Mouse (Mus musculus) embryonic fibroblast, embryonic 13.5 days (primary cell): ENCODE measurements around the gene Hbb-bt. TPM values are rescaled to one million over a fixed set of nuclear protein-coding genes. Genes with fewer than 3 reads are reported as not detected.
"Not testable (repeated sequence)": the region's sequence is repeated elsewhere in the genome, so short reads cannot be mapped to it uniquely, and the experiment has no call there.

Experiments
- H3K27ac ChIP-seq: 2 replicates; pipeline ENCODE4 v1.5.1; 2012; ENCODE audit warnings: low read length, control low read depth, inconsistent platforms; ENCODE audit not compliant: insufficient read depth
- H3K4me1 ChIP-seq: 2 replicates; pipeline ENCODE4 v1.6.1; 2011; ENCODE audit warnings: low read length; ENCODE audit not compliant: control insufficient read depth, insufficient read depth
- H3K4me3 ChIP-seq: 2 replicates; pipeline ENCODE4 v1.5.1; 2011; ENCODE audit warnings: mild to moderate bottlenecking, control low read depth, low read length; ENCODE audit not compliant: insufficient read depth
- CTCF ChIP-seq: IDR thresholded peaks from 2 replicates; pipeline ENCODE4 v1.5.1; 2011; ENCODE audit warnings: mild to moderate bottlenecking, control low read depth, low read length, moderate library complexity, borderline replicate concordance; ENCODE audit not compliant: insufficient read depth
- POLR2A ChIP-seq: IDR thresholded peaks from 2 replicates; pipeline ENCODE4 v1.6.1; 2011; ENCODE audit warnings: low read depth, mild to moderate bottlenecking, control low read depth, low read length, moderate library complexity
- polyA plus RNA-seq: library from polyadenylated mRNA; stranded (reverse); fragments of >200 nt; gene quantifications from 2 replicates; pipeline ENCODE4 v1.2.4, GENCODE M21; 2011; ENCODE audit warnings: low read depth; ENCODE audit not compliant: missing spikeins, insufficient read length

Hbb-bt gene
- polyA plus RNA-seq, 1 experiment, result not detected

- Histone ChIP-seq H3K27ac (no peak overlapping the region), H3K4me3 (no peak overlapping the region), H3K4me1 (no peaks in the 10 kb centered on the region)
- TF ChIP-seq CTCF (no peak), POLR2A (no peak)
Observed at GRCm38 (mm10) chr7:103826255-103826887, 12.6 kb upstream of the Hbb-bt start.

DNA sequence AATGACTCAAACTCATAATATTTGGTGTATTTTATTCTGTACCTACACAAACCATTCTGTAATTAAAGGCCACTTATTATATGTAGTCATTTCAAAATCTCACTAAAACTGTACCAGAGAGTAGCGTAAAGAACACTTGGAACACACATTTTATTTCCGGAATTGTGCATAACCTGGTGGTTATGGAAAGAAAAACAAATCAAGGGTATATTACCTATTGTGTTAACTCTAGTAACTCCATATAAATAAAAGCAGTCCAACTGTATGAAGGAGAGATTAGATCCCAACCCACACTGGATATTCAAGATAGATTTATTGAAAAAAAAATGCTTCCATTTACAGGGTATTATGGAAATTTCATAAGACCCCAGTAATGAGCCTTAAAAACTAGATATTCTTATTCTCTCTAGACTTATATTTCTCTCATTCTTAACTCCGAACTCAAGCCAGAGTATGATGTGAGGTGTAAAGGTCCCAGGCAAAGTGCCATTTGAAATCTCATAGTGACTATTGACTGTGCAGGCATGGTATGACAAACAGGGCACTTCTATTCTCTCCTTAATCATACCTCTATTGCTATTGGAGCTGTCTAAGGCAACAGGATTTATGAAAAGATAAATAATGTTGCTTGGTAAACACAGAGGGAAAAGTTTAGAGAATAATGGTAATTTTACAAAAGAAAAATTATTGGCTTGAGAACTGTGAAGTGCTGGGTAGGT lies 11.9 kb upstream of the Hbb-bt start:
- Histone ChIP-seq H3K4me1 (no peaks in the 10 kb centered on the region), H3K27ac (no peak overlapping the region), H3K4me3 (no peak overlapping the region)
- TF ChIP-seq CTCF, result no peak
- TF ChIP-seq POLR2A, result no peak

- Histone ChIP-seq H3K4me3 (no peak overlapping the region), H3K4me1 (no peaks in the 10 kb centered on the region), H3K27ac (no peak overlapping the region)
- no peak for TF ChIP-seq CTCF
- TF ChIP-seq POLR2A, result no peak
Observed at GRCm38 (mm10) chr7:103824597-103824996, 10.8 kb upstream of the Hbb-bt start.

DNA sequence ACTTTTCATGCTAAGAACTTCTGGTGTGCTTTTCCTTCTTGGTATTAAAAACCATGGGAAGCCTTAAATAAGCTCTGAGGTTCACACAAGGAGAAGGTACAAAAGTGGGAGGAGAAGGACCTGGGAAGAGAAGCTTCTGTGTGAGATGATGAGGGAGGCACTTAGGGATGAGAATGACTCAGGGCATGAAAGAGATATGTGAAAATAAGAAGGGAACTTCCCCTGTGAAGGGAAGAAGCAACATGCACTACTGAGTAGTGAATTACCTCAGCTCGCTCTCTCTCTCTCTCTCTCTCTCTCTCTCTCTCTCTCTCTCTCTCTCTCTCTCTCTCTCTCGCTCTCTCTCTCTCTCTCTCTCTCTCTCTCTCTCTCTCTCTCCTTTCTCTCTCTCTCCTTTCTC lies 1.3 kb upstream of the Hbb-bt start:
- H3K4me3 ChIP-seq, H3K4me1 ChIP-seq, H3K27ac ChIP-seq: not testable (repeated sequence)

GRCm38 (mm10) chr7:103813152-103813551 lies 644 bp downstream of the Hbb-bt start:
- H3K4me1 ChIP-seq, H3K27ac ChIP-seq, H3K4me3 ChIP-seq: not testable (repeated sequence)

DNA sequence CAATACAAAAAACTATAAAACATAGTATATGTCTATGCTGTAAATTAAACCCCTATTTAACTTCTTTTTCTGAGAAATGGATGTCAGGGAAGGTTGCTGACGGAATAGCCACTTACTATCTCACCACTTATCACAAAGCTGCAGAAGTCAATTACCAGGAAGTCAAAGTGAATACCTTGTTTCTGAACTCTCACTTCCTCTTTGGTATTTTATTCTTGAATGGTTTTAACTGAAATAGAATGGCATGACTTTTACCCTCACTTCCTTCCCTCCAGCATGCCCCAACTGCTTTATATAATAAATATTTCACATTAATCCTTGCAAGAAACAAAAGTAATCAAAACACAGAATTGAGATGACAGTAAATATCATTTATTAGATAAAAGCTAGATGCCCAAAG lies 1.6 kb downstream of the Hbb-bt start:
- Histone ChIP-seq H3K4me1 (no peaks in the 10 kb centered on the region), H3K4me3 (no peak overlapping the region), H3K27ac (no peak overlapping the region)
- TF ChIP-seq CTCF (no peak), POLR2A (no peak)

DNA sequence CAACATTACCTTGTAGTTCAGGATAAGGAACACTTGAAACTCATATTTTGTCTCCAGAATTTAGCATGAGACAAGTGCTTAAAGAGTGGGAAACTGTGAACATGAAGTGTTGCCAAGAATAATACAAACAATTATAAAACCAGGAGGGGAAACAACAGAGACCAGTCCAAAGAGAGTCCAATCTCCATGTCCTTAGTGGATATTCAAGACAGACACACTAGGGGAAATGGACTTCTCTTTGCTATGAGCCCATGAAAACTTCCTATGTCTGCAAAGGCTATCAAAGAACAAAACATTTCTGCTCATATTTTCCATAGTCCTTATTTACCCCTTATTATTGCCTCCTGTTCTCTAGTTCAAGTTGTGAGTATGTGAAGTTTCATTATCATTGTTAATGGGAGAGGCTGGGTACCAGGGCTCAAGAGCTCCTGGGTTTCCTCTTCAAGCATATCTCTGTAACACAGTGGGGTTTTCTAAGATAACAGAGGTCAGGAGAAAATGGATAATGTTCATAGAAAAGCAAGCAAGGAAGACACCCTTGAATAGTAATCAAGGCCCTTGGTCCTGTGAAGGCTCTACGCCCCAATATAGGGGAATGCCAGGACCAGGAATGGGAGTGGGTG lies 2.5 kb downstream of the Hbb-bt start:
- TF ChIP-seq CTCF (no peak), POLR2A (no peak)
- Histone ChIP-seq H3K4me3 (no peak overlapping the region), H3K4me1 (no peaks in the 10 kb centered on the region)

DNA sequence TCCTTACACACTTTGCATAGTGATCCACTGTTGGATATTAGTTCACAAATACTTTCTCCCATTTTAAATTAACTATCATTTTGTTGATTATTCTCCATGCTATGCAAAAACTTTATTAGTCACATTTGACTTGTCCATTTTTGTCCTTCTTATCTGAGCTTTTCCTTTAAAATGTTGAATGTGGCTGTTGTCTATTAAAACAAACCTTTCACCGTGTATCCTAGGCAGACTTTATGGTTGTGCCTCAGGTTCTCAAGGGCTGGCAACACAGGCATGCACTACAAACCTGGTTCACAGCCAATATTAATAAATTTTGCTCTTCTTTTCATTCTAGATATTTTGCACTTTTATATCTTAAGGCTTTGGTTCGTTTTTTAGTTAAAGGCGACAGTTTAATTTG lies 3.0 kb downstream of the Hbb-bt start:
- Histone ChIP-seq H3K27ac (no peak overlapping the region), H3K4me3 (no peak overlapping the region), H3K4me1 (no peaks in the 10 kb centered on the region)
- no peak for TF ChIP-seq POLR2A
- no peak for TF ChIP-seq CTCF

More for the DNA sequence above, 2.5 kb downstream of the Hbb-bt start:
- H3K27ac ChIP-seq, result no peak overlapping the region

- no peak overlapping the region for H3K4me3 ChIP-seq
- H3K27ac ChIP-seq, result no peak overlapping the region
- H3K4me1 ChIP-seq, result no peaks in the 10 kb centered on the region
- no peak for TF ChIP-seq CTCF
- TF ChIP-seq POLR2A, result no peak
Observed at GRCm38 (mm10) chr7:103810296-103810695, 3.5 kb downstream of the Hbb-bt start.

DNA sequence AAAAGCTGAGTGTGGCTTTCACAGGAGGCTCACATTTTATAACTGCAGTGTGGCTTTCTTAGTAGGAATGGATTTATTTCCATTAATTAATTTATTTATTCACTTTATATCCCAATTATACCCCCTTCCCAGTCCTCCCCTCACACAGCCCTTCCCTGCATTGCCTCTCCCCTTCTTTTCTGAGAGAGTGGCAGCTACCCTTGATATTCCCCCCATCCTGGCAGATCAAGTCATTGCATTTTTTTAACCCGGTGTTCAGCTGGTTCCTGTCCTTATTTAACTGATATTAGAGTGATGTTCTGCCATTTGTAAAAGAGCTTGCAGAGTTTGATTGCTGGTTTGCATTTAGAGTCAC lies 4.0 kb downstream of the Hbb-bt start:
- no peak for TF ChIP-seq CTCF
- no peak for TF ChIP-seq POLR2A
- no peak overlapping the region for H3K27ac ChIP-seq
- no peak overlapping the region for H3K4me3 ChIP-seq
- H3K4me1 ChIP-seq, result no peaks in the 10 kb centered on the region
